Mouse (Mus musculus): ENCODE results near the gene Upp2.

GRCm38 (mm10) chr2:58842443-58842842 lies 275.3 kb downstream of the Upp2 start:
- TF ChIP-seq CTCF (IDR thresholded peaks at IDR 0.05; ENCODE audit: insufficient read depth, low read length), result no peak
- TF ChIP-seq POLR2A (IDR thresholded peaks at IDR 0.05; ENCODE audit: borderline replicate concordance, extremely low read depth, low read depth, low read length), result no peak
